Mouse (Mus musculus) liver, adult 2 months (tissue): Measurements from ENCODE around the gene Gm9817. TPM values are rescaled to one million over a fixed set of nuclear protein-coding genes. Genes with fewer than 3 reads are reported as not detected.
"Not testable (repeated sequence)": the region's sequence is repeated elsewhere in the genome, so short reads cannot be mapped to it uniquely, and the experiment has no call there.

Experiments used
- DNase-seq: peaks from one replicate; pipeline ENCODE4 v3.0.0-alpha.2; 2011; ENCODE audit warnings: low read depth, low spot score; ENCODE audit errors: extremely low read depth
- H3K27ac ChIP-seq: fragments of 200-500 bp; replicated peaks from 2 replicates; pipeline ENCODE4 v1.5.1; 2012; ENCODE audit warnings: low read depth, mild to moderate bottlenecking, control low read depth, inconsistent platforms, low read length; ENCODE audit not compliant: insufficient read depth
- H3K27me3 ChIP-seq: fragments of 200-500 bp; 2 replicates; pipeline ENCODE4 v1.6.1; 2012; ENCODE audit warnings: mild to moderate bottlenecking, moderate library complexity, low read length, inconsistent platforms; ENCODE audit not compliant: control insufficient read depth, insufficient read depth
- H3K36me3 ChIP-seq: fragments of 200-500 bp; 2 replicates; pipeline ENCODE4 v1.6.1; 2012; ENCODE audit warnings: low read length, inconsistent platforms; ENCODE audit not compliant: control insufficient read depth, insufficient read depth
- H3K4me1 ChIP-seq: fragments of 200-500 bp; 2 replicates; pipeline ENCODE4 v1.6.1; 2011; ENCODE audit warnings: low read length; ENCODE audit not compliant: control insufficient read depth, insufficient read depth
- H3K4me3 ChIP-seq: fragments of 200-500 bp; 2 replicates; pipeline ENCODE4 v1.5.1; 2011; ENCODE audit warnings: low read depth, mild to moderate bottlenecking, control low read depth, low read length, moderate library complexity; ENCODE audit not compliant: insufficient read depth
- H3K79me2 ChIP-seq: fragments of 200-500 bp; 2 replicates; pipeline ENCODE4 v1.6.1; 2012; ENCODE audit warnings: inconsistent platforms, mild to moderate bottlenecking, low read length, moderate library complexity; ENCODE audit not compliant: control insufficient read depth, insufficient read depth
- H3K9ac ChIP-seq: fragments of 200-500 bp; 2 replicates; pipeline ENCODE4 v1.6.1; 2012; ENCODE audit warnings: low read depth, mild to moderate bottlenecking, control low read depth, inconsistent platforms, low read length
- CTCF ChIP-seq: fragments of 200-500 bp; IDR thresholded peaks from 2 replicates; pipeline ENCODE4 v1.5.1; 2011; ENCODE audit warnings: low read depth, low read length, control low read depth
- POLR2A ChIP-seq: fragments of 200-500 bp; IDR thresholded peaks from 2 replicates; pipeline ENCODE4 v1.6.1; 2011; ENCODE audit warnings: low read length, control low read depth; ENCODE audit not compliant: insufficient read depth; ENCODE audit errors: extremely low read depth
- WGBS: fragments of 180-500 bp; shearing (Covaris S2); methylation state at CpG from one replicate; pipeline ENCODE4 v1.1.7; 2018; 5-methylcytosine and 5-hydroxymethylcytosine counted together
- polyA plus RNA-seq: library from polyadenylated mRNA; depleted of rRNA; stranded (reverse); fragments of >200 nt; gene quantifications from 2 replicates; pipeline ENCODE4 v1.2.3, GENCODE M21; 2012; rRNA removed
- total RNA-seq: library from RNA; depleted of rRNA; stranded (reverse); fragments of >200 nt; gene quantifications from 2 replicates; pipeline ENCODE4 v1.2.3, GENCODE M21; 2014; rRNA removed

Gene Gm9817
- total RNA-seq (not detected in 2 replicates), polyA plus RNA-seq (not detected in 2 replicates)

DNA sequence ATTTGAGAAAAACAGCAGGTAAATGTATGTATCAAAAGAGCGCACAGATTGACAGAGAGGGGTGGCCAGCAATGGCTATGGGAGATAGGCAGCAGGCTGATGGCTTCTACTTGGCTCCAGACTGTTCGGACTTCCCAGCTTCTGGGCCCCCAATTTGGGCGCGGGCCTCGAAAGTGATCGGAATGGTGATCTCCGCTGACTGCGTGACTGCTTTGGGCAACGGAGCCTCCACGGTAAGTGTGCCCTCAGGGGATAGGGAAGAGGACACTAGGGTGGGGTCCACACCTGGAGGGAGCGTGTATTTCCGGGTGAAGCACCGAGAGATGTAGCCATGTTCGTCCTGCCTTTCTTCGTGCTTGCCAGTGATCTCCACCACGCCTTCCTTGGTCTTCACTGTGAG lies at the start of gene Gm9817:
Gene Gm9817 (plus strand): TSS at position 301 of the 400 bp plus-strand sequence.
- H3K36me3 ChIP-seq, H3K4me3 ChIP-seq, DNase-seq, H3K79me2 ChIP-seq, H3K4me1 ChIP-seq, H3K27ac ChIP-seq, H3K9ac ChIP-seq: not testable (repeated sequence)
- peaks cover 14% of the 10 kb centered on the region for H3K27me3 ChIP-seq
- 45% methylated on average over 16 of the region's 16 CpGs for WGBS

- Histone ChIP-seq H3K27ac (no peak overlapping the region), H3K4me3 (no peak overlapping the region), H3K27me3 (no peaks in the 10 kb centered on the region), H3K36me3 (no peaks in the 10 kb centered on the region), H3K79me2 (no peaks in the 10 kb centered on the region), H3K4me1 (no peaks in the 10 kb centered on the region), H3K9ac (no peak overlapping the region)
- TF ChIP-seq POLR2A (no peak), CTCF (no peak)
- DNase-seq = no peak
- 53% methylated on average over 1 of the region's 1 CpGs for WGBS
Observed at GRCm38 (mm10) chr13:45029791-45030190, 48.7 kb upstream of the Gm9817 start.

GRCm38 (mm10) chr13:45030830-45031229 lies 47.7 kb upstream of the Gm9817 start:
- no peaks in the 10 kb centered on the region for H3K36me3 ChIP-seq
- peak; percentile 56 for DNase-seq
- no peaks in the 10 kb centered on the region for H3K79me2 ChIP-seq
- H3K4me3 ChIP-seq = no peak overlapping the region
- no peak overlapping the region for H3K27ac ChIP-seq
- no peak overlapping the region for H3K9ac ChIP-seq
- TF ChIP-seq CTCF (peak; percentile 100), POLR2A (no peak)
- WGBS = 11% methylated on average over 12 of the region's 12 CpGs
- H3K27me3 ChIP-seq = no peaks in the 10 kb centered on the region
- no peaks in the 10 kb centered on the region for H3K4me1 ChIP-seq

DNA sequence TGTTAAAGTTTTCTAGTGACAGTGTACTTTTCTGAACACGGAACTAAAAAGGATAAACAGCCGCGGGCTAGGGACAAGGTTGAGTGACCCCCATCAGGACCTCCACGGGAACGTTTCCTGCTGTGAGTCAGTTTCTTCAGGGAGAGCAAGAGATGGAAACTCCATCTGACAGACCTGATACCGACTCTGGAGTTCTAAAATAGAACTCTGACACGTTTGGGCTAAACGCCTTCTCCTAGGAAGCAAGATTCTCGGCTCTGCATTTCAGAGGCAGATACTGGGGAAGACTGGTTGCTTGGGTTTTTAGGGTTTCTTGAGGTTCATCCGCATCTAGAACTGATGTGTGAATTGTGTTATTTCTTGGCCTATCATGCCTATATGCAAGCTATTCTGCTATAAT lies 47.2 kb upstream of the Gm9817 start:
- no peaks in the 10 kb centered on the region for H3K79me2 ChIP-seq
- no peaks in the 10 kb centered on the region for H3K27me3 ChIP-seq
- H3K36me3 ChIP-seq = no peaks in the 10 kb centered on the region
- no peak overlapping the region for H3K9ac ChIP-seq
- H3K27ac ChIP-seq = no peak overlapping the region
- H3K4me1 ChIP-seq = no peaks in the 10 kb centered on the region
- TF ChIP-seq CTCF = no peak
- TF ChIP-seq POLR2A = no peak
- no peak overlapping the region for H3K4me3 ChIP-seq
- WGBS = 66% methylated on average over 10 of the region's 10 CpGs
- no peak for DNase-seq

GRCm38 (mm10) chr13:45031748-45032147 lies 46.7 kb upstream of the Gm9817 start:
- Histone ChIP-seq H3K79me2 (no peaks in the 10 kb centered on the region), H3K27ac (no peak overlapping the region), H3K9ac (no peak overlapping the region), H3K4me3 (no peak overlapping the region), H3K4me1 (no peaks in the 10 kb centered on the region), H3K27me3 (no peaks in the 10 kb centered on the region), H3K36me3 (no peaks in the 10 kb centered on the region)
- TF ChIP-seq POLR2A (no peak), CTCF (no peak)
- 41% methylated on average over 7 of the region's 7 CpGs for WGBS
- peak; percentile 19 for DNase-seq

DNA sequence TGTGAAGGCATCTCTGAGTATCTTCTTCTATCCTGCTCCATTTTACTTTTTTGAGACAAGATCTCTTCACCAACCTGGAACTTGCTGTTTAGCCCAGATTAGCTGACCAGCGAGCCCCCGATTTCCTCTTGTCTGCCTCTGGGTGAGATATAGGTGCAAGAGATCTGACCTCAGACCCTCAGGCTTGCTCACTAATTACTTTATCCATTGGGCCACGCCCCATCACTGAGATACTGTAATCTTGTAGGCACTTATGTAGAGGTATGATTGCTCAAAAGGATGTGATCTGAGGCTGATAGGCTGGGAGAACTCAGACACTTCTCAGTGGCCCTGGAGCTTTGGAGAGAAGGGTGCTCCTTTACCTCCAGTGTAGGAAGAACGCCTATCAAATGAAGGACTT lies 46.0 kb upstream of the Gm9817 start:
- no peaks in the 10 kb centered on the region for H3K79me2 ChIP-seq
- 83% methylated on average over 4 of the region's 4 CpGs for WGBS
- TF ChIP-seq CTCF (no peak), POLR2A (no peak)
- H3K4me1 ChIP-seq = no peaks in the 10 kb centered on the region
- no peak overlapping the region for H3K4me3 ChIP-seq
- H3K27ac ChIP-seq = no peak overlapping the region
- H3K27me3 ChIP-seq = no peaks in the 10 kb centered on the region
- no peak overlapping the region for H3K9ac ChIP-seq
- DNase-seq = no peak
- no peaks in the 10 kb centered on the region for H3K36me3 ChIP-seq
